Mouse (Mus musculus): ENCODE data around the gene Golga5.
"Not testable (repeated sequence)": the region's sequence is repeated elsewhere in the genome, so short reads cannot be mapped to it uniquely, and the experiment has no call there.

Golga5 gene

DNA sequence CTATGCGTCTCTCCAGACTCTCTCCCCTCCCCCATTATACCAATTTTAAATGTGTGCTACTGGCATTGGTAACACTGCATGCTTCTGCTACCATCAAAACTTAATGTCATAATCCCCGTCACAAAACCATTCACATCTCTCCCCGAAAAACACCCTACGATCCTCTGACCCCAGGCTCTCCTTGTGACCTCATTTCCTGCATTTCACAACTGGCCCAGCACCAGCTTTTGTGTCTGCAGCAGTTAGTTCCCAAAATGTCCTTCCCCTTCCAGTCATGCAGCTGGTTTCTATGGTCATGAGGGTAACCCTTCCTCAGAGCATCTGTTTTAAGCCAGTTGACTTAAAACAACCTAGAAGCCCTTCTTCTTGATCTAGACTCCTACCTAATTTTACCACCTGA is 23.5 kb upstream of the Golga5 start:
- in situ Hi-C loops (cut with MboI, MseI): no loop called here

DNA sequence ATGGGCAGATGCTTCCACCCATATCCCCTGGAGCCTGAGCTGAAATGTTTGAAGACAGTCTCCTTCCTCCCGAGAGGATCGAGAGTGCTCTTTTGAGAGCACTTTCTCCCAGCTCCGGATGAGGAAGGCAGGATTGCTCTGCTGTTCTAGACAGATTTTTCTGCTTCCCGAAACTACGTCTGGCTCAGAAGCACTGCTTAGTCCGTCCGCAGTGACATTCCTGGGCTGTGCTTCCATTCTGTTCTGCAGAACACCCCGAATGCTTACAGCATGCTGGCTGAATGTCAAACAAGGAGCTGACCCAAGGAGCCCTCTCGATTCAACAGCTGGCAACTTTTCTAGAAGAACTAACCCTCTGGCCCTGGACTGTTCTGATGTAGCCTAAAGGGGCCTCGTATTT is 18.5 kb upstream of the Golga5 start:
- in situ Hi-C loops (cut with MboI, MseI): no loop called here

DNA sequence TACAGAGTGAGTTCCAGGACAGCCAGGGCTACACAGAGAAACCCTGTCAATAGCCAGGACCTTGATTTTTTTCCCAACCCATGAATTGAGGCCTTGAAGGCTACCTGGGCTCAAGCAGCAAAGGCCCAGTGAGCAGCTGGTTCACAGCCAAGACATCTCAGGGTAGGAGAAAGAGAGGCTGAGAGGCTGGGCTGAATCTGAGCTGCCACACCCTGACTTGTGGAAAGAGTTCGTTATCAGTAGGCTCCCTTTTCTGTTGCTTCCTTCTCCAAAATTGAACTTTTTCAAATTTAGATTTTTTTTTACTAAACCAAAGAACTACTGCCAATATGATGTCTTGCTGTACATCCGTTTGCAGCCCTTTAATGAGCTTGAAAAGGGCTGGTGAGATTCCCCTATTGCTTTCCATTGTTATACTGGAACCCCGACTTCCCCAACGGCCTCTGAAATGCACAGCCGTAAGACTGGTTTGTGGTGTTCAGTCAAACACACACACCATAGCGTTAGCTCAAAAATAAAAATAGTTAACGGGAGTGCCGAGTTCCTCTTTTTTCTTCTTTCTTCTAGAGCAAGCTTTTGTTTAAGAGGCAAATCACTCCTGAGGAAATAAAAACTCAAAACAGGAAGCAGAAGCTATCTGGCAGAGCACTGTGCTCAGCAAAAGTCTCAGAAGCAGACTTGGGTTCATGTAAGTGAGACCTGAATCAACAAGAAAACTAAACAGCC is 17.6 kb upstream of the Golga5 start:
- in situ Hi-C loops (cut with MboI, MseI): no loop called here

DNA sequence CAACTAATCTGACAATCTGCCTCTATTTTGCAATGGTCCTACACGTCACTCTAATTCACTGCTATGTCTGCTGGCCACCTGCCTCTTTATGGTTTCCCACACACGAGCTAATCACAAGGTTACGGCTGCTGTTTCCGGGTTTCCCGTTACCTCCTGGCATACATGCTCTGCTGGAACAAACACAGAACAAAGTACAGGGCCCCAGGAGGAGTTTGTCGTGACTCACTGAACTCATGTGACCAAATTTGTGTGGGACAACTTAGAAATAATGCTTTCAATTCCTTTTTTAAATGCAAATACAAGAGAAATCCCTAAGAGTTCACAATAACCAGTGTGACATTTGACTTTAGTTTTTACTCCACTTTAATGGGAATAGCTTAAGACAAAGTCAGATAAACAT is 15.4 kb upstream of the Golga5 start:
- in situ Hi-C loops (cut with MboI, MseI): no loop called here

DNA sequence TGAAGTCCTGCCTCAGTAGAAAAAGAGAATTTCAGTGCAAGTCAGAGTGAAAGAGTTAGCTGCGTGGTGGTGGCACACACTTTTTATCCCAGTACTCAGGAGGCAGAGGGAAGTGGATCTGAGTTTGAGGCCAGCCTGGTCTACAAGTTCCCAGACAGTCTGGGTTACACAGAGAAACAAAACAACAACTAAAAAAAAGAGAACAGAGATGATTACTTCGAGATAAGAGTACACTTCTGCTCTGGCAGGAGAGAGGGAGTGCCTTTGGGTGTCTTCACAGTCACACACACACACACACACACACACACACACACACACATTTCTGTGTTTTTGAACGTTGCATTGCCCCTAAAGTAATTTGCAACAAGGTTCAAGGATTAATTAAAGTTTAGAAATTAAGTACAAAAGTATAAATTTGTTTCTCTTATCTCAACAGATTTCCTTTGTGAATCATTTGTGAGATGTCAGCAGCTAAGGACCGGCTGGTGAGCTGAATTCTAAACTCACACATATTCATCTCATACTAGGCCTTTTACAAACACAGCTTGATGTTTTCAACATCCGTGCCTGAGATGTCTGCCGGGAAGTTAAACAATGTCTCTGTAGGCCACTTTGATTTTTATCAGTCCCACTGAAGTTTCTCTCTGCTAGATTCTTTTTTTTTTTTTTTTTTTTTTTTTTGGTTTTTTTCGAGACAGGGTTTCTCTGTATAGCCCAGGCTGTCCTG is 12.3 kb upstream of the Golga5 start:
- in situ Hi-C loops (cut with MboI, MseI): no loop called here

DNA sequence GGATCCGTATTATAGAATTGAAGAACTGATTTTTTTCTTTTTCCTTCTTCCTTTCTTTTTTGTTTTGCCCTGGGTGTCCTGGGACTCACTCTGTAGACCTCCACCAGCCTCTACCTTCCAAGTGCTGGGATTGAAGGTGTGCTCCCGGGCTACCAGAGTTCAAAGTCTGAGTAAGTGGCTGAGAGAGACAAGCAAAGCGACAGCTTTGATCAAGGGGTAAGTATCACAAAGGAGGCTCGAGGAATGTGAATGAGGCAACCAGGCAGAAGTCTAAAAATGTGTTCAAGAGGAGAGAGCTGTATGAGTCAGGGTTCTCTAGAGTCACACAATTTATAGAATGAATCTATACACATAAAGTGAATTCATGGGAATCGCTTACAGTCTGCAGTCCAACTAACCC is 8.9 kb upstream of the Golga5 start:
- in situ Hi-C loops (cut with MboI, MseI): loop anchor here (5.0 kb wide), 1 partner anchor 68 kb away; no protein-coding TSS in a partner anchor

DNA sequence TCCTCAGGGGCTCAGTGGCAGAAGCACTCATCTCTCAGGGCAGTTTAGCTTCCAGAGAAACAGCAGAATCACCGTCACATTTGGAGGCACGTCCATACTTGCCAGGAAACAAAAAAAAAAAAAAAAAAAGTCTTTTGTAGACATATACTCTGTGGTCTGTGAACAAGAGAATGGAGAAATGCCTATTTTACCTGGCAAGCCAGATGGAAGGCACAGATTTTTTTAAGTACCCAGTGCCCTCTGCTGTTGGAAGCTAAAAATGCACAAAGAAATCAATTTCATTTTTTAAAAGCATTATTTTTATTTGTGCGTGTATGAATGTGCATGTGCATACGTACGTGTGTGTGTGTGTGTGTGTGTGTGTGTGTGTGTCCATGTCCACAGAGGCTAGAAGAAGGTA is 7.8 kb upstream of the Golga5 start:
- in situ Hi-C loops (cut with MboI, MseI): loop anchor here (5.0 kb wide), 1 partner anchor 69 kb away; no protein-coding TSS in a partner anchor

DNA sequence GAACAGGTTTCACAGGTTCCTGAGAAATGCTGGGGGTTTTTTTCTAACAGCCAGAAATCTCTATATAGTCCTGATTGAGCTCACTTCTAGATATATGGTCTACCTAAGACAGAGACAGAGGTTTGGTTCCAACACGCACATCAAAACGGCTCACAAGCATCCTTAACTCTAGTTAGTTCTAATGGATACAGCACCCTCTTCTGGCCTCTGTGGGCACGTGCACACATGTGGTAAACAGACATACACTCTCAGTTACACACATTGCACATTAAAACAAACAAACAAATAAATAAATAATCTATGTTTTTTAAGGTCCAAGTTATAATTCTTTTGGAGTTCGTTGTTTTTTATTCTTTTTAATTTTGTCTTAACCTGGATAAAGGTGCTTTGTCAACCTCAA is 4.3 kb upstream of the Golga5 start:
- in situ Hi-C loops (cut with MboI, MseI): loop anchor here (5.0 kb wide), 1 partner anchor 72 kb away; no protein-coding TSS in a partner anchor

DNA sequence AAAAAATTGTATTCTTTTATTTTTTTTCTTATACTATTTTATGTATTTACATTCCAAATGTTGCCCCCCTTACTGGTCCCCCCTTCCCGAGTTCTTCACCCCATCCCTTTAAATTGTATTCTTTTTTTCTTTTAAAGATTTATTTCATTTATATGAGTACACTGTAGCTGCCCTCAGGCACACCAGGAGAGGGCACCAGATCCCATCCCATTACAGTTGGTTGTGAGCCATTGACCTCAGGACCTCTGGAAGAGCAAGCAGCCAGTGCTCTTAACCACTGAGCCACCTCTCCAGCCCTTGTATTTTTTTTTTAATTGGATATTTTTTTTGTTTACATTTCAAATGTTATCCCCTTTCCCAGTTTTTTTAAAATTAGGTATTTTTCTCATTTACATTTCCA is 799 bp upstream of the Golga5 start:
- in situ Hi-C loops (cut with MboI, MseI): no loop called here

DNA sequence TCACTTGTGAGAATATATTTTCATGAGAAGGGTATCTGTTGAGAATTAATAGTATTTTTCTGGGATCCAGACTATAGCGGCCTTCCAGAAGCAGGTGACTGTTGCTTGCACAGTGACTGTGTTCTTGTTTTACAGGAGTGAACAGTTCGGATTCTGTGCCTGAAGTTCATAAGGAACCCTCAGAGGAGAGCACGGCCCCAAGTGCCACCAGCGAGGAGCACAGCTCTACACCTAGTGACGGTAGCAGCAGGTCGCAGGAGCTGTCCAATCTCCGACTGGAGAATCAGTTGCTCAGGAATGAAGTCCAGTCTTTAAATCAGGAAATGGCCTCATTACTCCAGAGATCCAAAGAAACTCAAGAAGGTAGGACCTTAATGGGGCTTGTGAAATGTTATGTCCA is 5.5 kb downstream of the Golga5 start:
- in situ Hi-C loops (cut with MboI, MseI): no loop called here

DNA sequence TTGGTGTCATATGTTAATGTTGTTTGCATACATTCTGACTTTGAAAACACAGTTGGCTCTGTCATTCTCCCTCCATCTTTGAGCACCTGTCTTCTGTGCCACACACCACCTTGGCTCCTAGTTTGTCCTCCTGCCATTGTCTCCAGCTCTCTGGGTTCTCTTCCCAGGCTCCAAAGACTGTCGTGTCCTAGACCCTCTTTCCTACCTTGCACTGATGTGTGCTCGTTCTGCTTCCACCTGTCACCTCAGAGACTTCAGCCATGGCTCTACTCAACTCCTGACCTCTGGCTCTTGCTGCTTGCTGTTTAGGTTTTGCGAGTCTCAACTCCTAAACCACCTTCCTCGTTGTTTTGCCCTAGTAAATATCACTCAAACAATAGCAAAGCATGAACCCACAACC is 11.5 kb downstream of the Golga5 start:
- in situ Hi-C loops (cut with MboI, MseI): no loop called here

DNA sequence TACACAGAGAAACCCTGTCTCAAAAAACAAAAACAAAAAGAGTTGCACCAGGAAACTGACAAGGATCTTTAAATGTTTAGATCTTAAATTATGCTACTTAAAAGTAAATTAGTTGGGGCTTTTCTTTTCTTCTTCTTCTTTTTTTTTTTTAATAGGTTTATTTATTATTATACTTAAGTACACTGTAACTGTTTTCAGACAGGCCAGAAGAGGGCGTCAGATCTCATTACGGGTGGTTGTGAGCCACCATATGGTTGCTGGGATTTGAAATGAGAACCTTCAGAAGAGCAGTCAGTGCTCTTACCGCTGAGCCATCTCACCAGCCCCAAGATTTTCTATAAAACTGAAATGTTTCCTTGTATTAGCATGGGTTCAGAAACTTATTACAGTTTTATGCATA is 16.0 kb downstream of the Golga5 start:
- in situ Hi-C loops (cut with MboI, MseI): loop anchor here (5.0 kb wide), 1 partner anchor 232 kb away; no protein-coding TSS in a partner anchor

DNA sequence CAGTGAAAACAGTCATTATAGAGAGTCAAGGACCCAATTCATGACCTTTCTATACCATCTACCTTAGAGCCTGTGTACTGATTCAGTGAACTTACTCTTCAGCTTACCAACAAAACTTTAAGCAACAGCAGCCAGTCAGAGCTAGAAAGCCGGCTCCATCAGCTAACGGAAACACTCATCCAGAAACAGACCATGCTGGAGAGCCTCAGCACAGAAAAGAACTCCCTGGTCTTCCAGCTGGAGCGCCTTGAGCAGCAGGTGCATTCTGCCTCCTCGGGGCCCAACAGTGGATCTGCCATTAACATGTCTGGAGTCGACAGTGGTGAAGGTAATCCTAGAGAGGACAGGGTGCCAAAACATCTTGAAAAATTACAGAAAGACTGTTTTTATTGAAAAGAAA is 23.0 kb downstream of the Golga5 start:
- in situ Hi-C loops (cut with MboI, MseI): no loop called here

DNA sequence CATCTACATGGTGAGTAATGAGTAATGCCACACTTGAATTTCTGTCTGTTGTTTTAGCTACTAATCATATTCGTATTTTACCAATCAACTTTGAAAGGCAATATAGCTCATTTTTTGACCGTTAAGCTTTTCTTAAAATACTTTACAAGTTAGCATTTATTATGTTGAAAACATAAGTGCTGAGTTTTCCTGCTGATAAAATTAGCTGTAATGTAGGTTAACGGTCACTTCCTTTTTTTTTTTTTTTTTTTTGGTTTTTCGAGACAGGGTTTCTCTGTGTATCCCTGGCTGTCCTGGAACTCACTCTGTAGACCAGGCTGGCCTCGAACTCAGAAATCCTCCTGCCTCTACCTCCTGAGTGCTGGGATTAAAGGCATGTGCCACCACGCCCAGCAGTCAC is 26.8 kb downstream of the Golga5 start:
- in situ Hi-C loops (cut with MboI, MseI): not testable (repeated sequence)

DNA sequence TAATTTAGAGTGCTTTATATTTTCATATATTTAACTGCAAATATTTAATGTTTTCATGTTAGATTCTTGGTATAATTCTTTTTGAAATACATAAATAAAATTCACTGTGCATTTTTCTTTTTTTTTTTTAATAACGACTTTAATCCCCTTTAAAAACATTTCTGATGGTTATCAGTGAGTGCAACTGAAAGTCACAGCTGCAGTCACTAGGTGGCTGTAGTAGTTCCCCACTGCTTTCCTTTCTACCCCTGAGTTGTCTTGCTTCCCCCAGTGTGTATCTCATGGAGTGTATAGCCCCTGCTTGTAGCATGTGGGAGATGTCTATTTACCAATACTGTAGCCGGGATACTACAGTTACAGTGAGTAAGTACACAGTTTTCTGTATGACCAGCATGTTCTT is 29.0 kb downstream of the Golga5 start:
- in situ Hi-C loops (cut with MboI, MseI): no loop called here

DNA sequence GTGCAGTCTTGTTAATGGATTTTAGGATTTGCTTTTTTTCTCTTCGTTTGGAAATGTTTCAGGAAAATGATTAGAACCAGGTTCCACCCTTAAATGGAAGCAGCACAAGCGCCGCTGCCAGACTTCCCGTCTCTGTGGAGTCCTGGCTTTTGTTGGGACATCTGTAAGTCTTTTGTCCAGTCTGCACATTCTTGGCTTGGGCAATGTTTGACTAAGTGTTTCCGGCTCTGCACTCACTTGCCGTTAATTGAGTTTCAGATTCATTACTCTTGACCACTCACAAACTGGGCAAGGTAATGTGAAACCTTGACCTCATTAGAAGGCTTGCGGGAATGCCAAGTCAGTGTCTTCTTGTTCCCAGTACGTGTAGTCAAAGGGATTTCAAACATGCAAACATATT is 29.8 kb downstream of the Golga5 start:
- in situ Hi-C loops (cut with MboI, MseI): no loop called here

DNA sequence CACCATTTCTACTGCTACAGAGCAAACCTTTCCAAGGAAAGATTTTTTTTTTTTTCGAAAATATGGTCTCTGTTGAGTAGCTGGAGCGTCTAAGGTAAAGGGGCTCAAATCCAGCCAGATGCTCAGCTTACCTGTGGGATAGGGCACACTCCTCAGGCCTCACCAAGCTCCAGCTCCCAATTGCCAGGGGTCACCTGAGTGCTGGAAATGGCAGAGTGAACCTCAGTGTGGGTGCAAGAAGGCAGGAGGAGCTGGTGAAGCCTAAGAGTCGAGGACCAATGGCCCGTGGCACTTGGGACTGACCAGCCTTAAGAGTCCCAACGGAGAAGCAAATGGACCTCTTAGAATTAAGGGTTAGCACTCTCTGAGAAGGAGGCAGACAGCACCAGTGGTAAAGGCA is 30.3 kb downstream of the Golga5 start:
- in situ Hi-C loops (cut with MboI, MseI): no loop called here

DNA sequence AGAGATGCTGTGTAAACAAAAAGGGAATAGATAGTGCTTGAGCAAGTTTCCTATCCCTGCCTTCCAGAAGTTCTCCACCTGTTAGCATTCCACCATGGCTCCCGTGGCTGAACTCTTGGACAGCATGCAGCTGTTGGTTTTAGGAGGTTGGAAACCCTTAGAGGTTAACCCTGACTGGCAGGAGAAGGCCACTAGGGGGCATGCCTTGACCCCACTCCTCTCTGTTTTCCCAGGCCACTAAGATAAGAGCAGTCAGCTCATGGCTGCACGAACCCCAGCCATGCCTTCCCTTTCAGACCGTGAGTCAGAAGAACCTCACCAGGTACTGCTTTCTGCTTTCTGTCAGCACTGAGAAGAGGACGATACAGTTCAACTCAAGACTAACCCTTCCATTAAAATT is 30.8 kb downstream of the Golga5 start:
- in situ Hi-C loops (cut with MboI, MseI): no loop called here

DNA sequence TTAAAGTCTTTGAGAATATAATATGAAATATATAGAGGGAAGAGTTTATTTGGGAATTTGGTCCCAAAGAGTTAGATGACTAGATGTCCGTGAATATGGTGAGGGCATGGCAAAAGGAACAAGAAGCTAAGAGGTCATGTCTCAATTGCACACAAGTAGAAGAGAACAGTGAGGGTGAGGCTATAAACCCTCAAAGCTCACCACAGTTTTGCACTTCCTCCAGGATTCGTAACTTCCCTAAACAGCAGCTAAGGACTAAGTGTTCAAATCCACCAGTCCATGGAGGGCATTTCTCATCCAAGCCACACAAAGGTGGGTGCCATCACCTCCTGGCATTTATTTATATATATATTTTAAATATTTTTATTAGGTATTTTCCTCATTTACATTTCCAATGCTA is 32.1 kb downstream of the Golga5 start:
- in situ Hi-C loops (cut with MboI, MseI): no loop called here

DNA sequence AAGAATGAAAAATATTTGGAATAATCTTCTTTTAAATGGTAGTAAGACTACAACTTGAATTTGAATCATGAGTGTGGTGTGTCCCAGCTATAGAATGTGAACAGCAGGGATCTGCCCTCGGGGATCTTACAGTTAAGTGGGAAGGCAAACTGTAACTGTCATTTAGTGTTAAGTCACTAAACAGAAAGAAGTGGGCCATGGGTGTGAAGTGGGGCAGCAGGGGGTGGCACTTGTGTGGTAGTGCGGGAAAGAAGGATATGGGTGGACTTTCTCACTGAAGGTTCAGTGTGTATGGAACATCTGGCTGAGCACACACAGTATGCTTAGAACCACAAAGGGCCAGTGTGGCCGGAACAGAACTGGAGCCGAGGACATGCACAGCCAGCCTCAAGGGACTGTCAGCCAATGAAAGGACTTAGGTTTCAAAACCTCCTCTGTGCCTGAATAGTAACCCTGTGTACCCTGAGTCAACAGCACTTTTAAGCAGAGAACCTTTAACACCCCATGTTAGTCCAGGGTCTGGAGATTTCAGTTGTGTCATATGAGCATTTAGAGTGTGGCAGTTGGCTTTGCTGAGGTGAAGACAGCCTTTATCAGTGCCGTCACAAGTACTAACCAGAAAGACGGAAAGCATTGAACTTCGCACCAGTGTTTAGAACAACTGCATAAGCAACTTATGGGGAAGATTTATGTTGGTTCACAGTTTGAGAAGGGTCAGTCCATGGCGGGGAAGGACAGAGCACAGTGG is 33.1 kb downstream of the Golga5 start:
- in situ Hi-C loops (cut with MboI, MseI): no loop called here

DNA sequence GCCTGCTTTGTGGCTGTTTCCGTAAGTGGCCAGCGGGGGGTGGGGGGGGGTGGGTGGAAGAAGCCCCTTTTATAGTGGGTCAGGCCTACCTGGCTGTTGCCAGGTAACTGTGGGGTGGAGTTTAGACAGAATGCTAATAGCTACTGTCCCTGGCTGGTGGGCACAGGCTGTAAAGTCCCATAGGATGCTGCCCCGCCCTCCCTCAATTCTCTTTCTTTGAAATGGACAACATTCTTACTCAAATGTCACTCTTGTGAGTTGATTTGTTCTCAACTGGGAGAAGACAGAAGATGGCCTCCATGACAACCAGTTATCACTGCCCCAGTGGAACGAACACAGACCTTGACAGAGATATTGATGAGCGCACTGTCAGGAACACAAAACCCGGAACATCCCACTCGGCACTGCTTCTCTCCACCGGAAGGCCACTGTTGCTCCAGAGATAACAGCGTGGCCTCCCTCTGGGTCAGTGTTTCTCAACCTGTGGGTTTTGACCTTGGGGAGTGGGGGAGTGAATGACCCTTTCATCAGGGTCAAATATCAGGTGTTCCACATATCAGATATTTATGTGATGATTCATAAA is 36.3 kb downstream of the Golga5 start:
- in situ Hi-C loops (cut with MboI, MseI): no loop called here

DNA sequence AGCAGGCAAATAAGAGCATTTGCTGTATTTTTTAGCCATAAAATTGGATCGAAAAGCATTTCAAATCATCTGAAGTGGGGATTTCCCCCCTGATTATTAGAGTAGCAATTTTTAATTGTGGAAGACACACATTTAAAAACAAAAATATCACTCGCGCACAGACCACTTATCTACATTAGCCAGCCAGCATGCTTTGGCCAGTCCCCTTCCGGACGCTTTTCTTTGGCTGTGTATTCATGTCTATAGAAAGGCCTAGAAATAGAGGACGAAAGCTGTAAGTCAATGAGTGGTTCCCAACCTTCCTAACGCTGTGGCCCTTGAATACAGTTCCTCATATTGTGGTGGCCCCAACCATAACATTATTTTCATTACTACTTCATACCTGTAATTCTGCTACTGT is 37.0 kb downstream of the Golga5 start:
- in situ Hi-C loops (cut with MboI, MseI): no loop called here

All from T-helper 2 cell (primary cell).